Comparison of ENCODE assay signal across 8 mouse cellular contexts in the genomic region with DNA sequence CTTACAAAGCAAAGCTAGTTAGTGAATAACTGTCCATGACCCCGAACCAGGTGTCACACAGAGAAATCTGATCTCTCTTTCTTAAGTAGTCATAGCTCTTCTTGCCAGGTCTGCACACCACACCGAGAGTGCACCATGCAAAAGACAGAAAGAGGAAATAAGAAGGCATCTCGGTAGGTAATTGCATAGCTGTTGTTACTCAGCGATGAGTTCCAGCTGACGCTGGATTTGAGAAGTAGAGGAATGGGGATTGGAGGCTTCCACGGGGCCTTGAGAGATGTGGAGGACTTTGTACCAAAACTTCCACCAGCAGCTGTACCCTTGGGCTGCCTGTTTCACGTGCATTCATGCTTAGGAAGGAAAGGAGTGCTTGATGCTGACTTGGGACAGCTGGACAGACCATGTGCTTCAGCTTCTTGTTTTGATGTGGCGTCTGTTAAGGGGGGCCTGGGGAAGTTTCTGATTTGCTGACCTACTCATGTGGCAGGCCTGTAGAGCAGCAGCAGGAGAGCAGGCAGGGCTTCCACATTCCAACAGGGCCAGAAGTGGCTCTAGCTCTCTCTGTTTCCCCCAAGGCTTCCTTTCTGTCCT.
DNase-seq lines count a peak whose midpoint lies in the region; ATAC-seq and TF ChIP-seq lines count a peak whose summit lies in the region.

No protein-coding gene starts in this region.

- H3K27me3 ChIP-seq in kidney, adult 2 months (replicated peaks; ENCODE audit: control insufficient read depth, insufficient read depth, low read length) = no peaks in the 10 kb centered on the region
- H3K27me3 ChIP-seq in lung, postnatal 0 days (replicated peaks; ENCODE audit: insufficient read depth, low read length) = no peaks in the 10 kb centered on the region
- H3K27me3 ChIP-seq in stomach, embryonic 15.5 days (replicated peaks) = no peaks in the 10 kb centered on the region

- peak; percentile 78 for ATAC-seq in lung, postnatal 0 days
- peak; percentile 50; the same call in 1 of the 2 replicates for ATAC-seq in stomach, embryonic 15.5 days (ENCODE audit: insufficient read depth, low FRiP score, low read depth)

- DNase-seq in ovary, adult 18-20 months (ENCODE audit: low spot score) = peak; percentile 10
- no peak for DNase-seq in ovary, postnatal 14 days (ENCODE audit: low spot score)
- peak; percentile 73 to 85 for DNase-seq in heart, adult 9 months (ENCODE audit: low spot score in 2 of 2)
- peak; percentile 75 for DNase-seq in kidney, adult 2 months
- DNase-seq in lung, postnatal 0 days (ENCODE audit: low spot score) = peak; percentile 59
- no peak for DNase-seq in layer of hippocampus, postnatal 25 days (ENCODE audit: extremely low spot score in 1 of 2, low spot score in 1 of 2)
- no peak for DNase-seq in right cerebral cortex, adult 18-20 months

- no peak for TF ChIP-seq CTCF in kidney, adult 2 months (conservative IDR thresholded peaks at IDR 0.05; ENCODE audit: insufficient read depth, insufficient read length, low read depth, low read length)
- no peak for TF ChIP-seq CTCF in lung, postnatal 0 days (IDR thresholded peaks at IDR 0.05)

- 14% methylated on average over 8 of the region's 8 CpGs for WGBS in kidney, adult 2 months
- 16% methylated on average over 8 of the region's 8 CpGs for whole genome bisulfite sequencing in lung, postnatal 0 days
- 13% methylated on average over 8 of the region's 8 CpGs for WGBS in stomach, embryonic 15.5 days

- peak overlapping the region; percentile 73 for H3K27ac ChIP-seq in kidney, adult 2 months (ENCODE audit: insufficient read depth, low read depth, low read length)
- H3K27ac ChIP-seq in lung, postnatal 0 days (ENCODE audit: low read length) = no peak overlapping the region
- H3K27ac ChIP-seq in stomach, embryonic 15.5 days = peak overlapping the region; percentile 44; the same call in 1 of the 2 replicates

- TF ChIP-seq EP300 in lung, postnatal 0 days (IDR thresholded peaks at IDR 0.05) = no peak

- H3K4me3 ChIP-seq in kidney, adult 2 months (ENCODE audit: insufficient read depth, low read depth, low read length) = peak overlapping the region; percentile 4; the same call in 1 of the 2 replicates
- H3K4me3 ChIP-seq in lung, postnatal 0 days (ENCODE audit: low read depth, low read length) = no peak overlapping the region
- no peak overlapping the region for H3K4me3 ChIP-seq in stomach, embryonic 15.5 days (replicated peaks)

- H3K36me3 ChIP-seq in kidney, adult 2 months (ENCODE audit: control insufficient read depth, insufficient read depth, low read length) = no peaks in the 10 kb centered on the region
- H3K36me3 ChIP-seq in lung, postnatal 0 days (ENCODE audit: insufficient read depth, low read length) = no peaks in the 10 kb centered on the region
- no peaks in the 10 kb centered on the region for H3K36me3 ChIP-seq in stomach, embryonic 15.5 days

- no peaks in the 10 kb centered on the region for H3K9me3 ChIP-seq in lung, postnatal 0 days (ENCODE audit: low read length)
- H3K9me3 ChIP-seq in stomach, embryonic 15.5 days = no peaks in the 10 kb centered on the region

- no peak for TF ChIP-seq POLR2A in kidney, adult 2 months (IDR thresholded peaks at IDR 0.05; ENCODE audit: low read depth, low read length)

- peaks cover 7% of the 10 kb centered on the region; the same call in 1 of the 2 replicates for H3K4me1 ChIP-seq in kidney, adult 2 months (ENCODE audit: control insufficient read depth, insufficient read depth, low read length)
- no peaks in the 10 kb centered on the region for H3K4me1 ChIP-seq in lung, postnatal 0 days (ENCODE audit: insufficient read depth, low read depth, low read length)
- peaks cover 10% of the 10 kb centered on the region; the same call in 1 of the 2 replicates for H3K4me1 ChIP-seq in stomach, embryonic 15.5 days

- H3K4me2 ChIP-seq in lung, postnatal 0 days (replicated peaks; ENCODE audit: low read depth, low read length) = no peak overlapping the region
- H3K4me2 ChIP-seq in stomach, embryonic 15.5 days = peak overlapping the region; percentile 32

- H3K9ac ChIP-seq in lung, postnatal 0 days (replicated peaks; ENCODE audit: low read depth) = no peak overlapping the region
- H3K9ac ChIP-seq in stomach, embryonic 15.5 days = no peak overlapping the region

Comparison
In these comparisons a context has a peak if more than half of its experiments do, and no peak if none do; other contexts are left out.
1. DNase-seq: peak in ovary, adult 18-20 months (single experiment), heart, adult 9 months (2 of 2), kidney, adult 2 months (single experiment) and lung, postnatal 0 days (single experiment); none in ovary, postnatal 14 days (single experiment), layer of hippocampus, postnatal 25 days (0 of 2) and right cerebral cortex, adult 18-20 months (single experiment).